Mouse (Mus musculus) liver, adult 2 months (tissue): ENCODE data around the gene Car14.

Experiments used
- CTCF ChIP-seq: fragments of 200-500 bp; IDR thresholded peaks from 2 replicates; pipeline ENCODE4 v1.5.1; 2011; ENCODE audit warnings: low read depth, low read length, control low read depth
- POLR2A ChIP-seq: fragments of 200-500 bp; IDR thresholded peaks from 2 replicates; pipeline ENCODE4 v1.6.1; 2011; ENCODE audit warnings: low read length, control low read depth; ENCODE audit not compliant: insufficient read depth; ENCODE audit errors: extremely low read depth

GRCm38 (mm10) chr3:95863578-95863977 lies 40.9 kb downstream of the Car14 start:
- no peak for TF ChIP-seq POLR2A
- TF ChIP-seq CTCF: no peak
